Mouse (Mus musculus) adrenal gland, postnatal 36 days (tissue): ENCODE measurements around the gene Ap3b1. TPM values are rescaled to one million over a fixed set of nuclear protein-coding genes. Genes with fewer than 3 reads are reported as not detected.

ENCODE experiments used
- DNase-seq, 2 experiments: peaks; one replicate each; pipeline ENCODE4 v3.0.0; 2021; ENCODE audit warnings: mixed read lengths in 1 of 2
- microRNA-seq: library from miRNA; unstranded; fragments of <30 nt; microRNA quantifications from one replicate; pipeline ENCODE4 v1.2.0, GENCODE M21; 2021
- total RNA-seq, 2 experiments: library from RNA; stranded (reverse); gene quantifications; 2 replicates each; pipeline ENCODE4 v1.2.3; 2021

Gene Ap3b1
- total RNA-seq, 2 experiments from 2014 or later = 41.9 to 45.0 TPM

- DNase-seq = no peak
Observed at GRCm38 (mm10) chr13:94595289-94595688, 236.5 kb downstream of the Ap3b1 start.

GRCm38 (mm10) chr13:94595701-94596361, 237.1 kb downstream of the Ap3b1 start:
- no peak for DNase-seq

GRCm38 (mm10) chr13:94596386-94597033, 237.8 kb downstream of the Ap3b1 start:
- no peak for DNase-seq

GRCm38 (mm10) chr13:94599718-94600117, 241.0 kb downstream of the Ap3b1 start:
- DNase-seq = no peak

- no peak for DNase-seq
Observed at GRCm38 (mm10) chr13:94607035-94607860, 248.5 kb downstream of the Ap3b1 start.

- no peak for DNase-seq
Observed at GRCm38 (mm10) chr13:94607861-94608223, 249.1 kb downstream of the Ap3b1 start.

GRCm38 (mm10) chr13:94608420-94608831, 249.7 kb downstream of the Ap3b1 start:
- DNase-seq = no peak

- DNase-seq = no peak
Observed at GRCm38 (mm10) chr13:94608947-94609346, 250.2 kb downstream of the Ap3b1 start.

Small RNA genes lying within 50 kb of the gene (microRNA-seq; reads per million reads assigned to microRNA genes)
- not detected for gene Gm25109

Other genes starting within 250 kb of the Ap3b1 start
- gene Scamp1, start 73.1 kb upstream of the Ap3b1 start, total RNA-seq = 10 to 100 TPM; 58.1 to 71.6 TPM